Mouse (Mus musculus) kidney, postnatal 0 days (tissue): ENCODE data around the gene Gli3. TPM values are rescaled to one million over a fixed set of nuclear protein-coding genes. Genes with fewer than 3 reads are reported as not detected.
A peak's percentile ranks its signal among the peaks of the same experiment; 100 is the strongest.

Source experiments
- ATAC-seq: fragments of 200-750 bp; cut with Nextera tagmentation; replicated peaks from 2 replicates; pipeline ENCODE4 v1.8.0; 2017; ENCODE audit warnings: low read depth, moderate number of reproducible peaks, moderate TSS enrichment, moderate library complexity; ENCODE audit not compliant: low FRiP score
- DNase-seq: peaks from one replicate; pipeline ENCODE4 v3.0.0-alpha.2; 2016; ENCODE audit warnings: low spot score
- H3K27ac ChIP-seq: fragments of 300-500 bp; sonication (generic); 2 replicates; pipeline ENCODE4 v1.5.1; 2014; ENCODE audit warnings: mild to moderate bottlenecking
- H3K27me3 ChIP-seq: fragments of 300-500 bp; sonication (generic); 2 replicates; pipeline ENCODE4 v1.6.1; 2014; ENCODE audit warnings: low read length, mixed read lengths; ENCODE audit not compliant: insufficient read depth
- H3K36me3 ChIP-seq: fragments of 300-500 bp; sonication (generic); 2 replicates; pipeline ENCODE4 v1.6.1; 2014; ENCODE audit warnings: low read length, mixed read lengths; ENCODE audit not compliant: insufficient read depth
- H3K4me1 ChIP-seq: fragments of 300-500 bp; sonication (generic); replicated peaks from 2 replicates; pipeline ENCODE4 v1.6.1; 2014; ENCODE audit warnings: antibody characterized with exemption, low read length, mixed read lengths; ENCODE audit not compliant: insufficient read depth
- H3K4me2 ChIP-seq: fragments of 300-500 bp; sonication (generic); 2 replicates; pipeline ENCODE4 v1.6.1; 2014; ENCODE audit warnings: mild to moderate bottlenecking, low read length, moderate library complexity, mixed read lengths
- H3K4me3 ChIP-seq: fragments of 300-500 bp; sonication (generic); replicated peaks from 2 replicates; pipeline ENCODE4 v1.5.1; 2014; ENCODE audit warnings: low read depth, low read length
- H3K9ac ChIP-seq: fragments of 300-500 bp; sonication (generic); 2 replicates; pipeline ENCODE4 v1.6.1; 2014; ENCODE audit warnings: low read depth, low read length
- H3K9me3 ChIP-seq: fragments of 300-500 bp; sonication (generic); replicated peaks from 2 replicates; pipeline ENCODE4 v1.6.1; 2016; ENCODE audit warnings: low read length, inconsistent platforms, mixed read lengths
- CTCF ChIP-seq: IDR thresholded peaks from 2 replicates; pipeline ENCODE4 v1.5.1; 2016; ENCODE audit warnings: antibody characterized with exemption, low read depth, mild to moderate bottlenecking, moderate library complexity
- WGBS: fragments of 180-500 bp; shearing (Covaris S2); extraction: QIAGEN DNeasy Blood & Tissue Kit; methylation state at CpG from one replicate; pipeline ENCODE4 v1.1.7; 2014; 5-methylcytosine and 5-hydroxymethylcytosine counted together
- polyA plus RNA-seq: library from polyadenylated mRNA; unstranded; fragments of >200 nt; fragmentation: Nextera tagmentation; extraction: Ambion mirVana; gene quantifications from 2 replicates; pipeline ENCODE4 v1.2.1, GENCODE M21; 2015

Gene Gli3
- polyA plus RNA-seq, 1 experiment from 2014 or later = 7.7 TPM

GRCm38 (mm10) chr13:15537206-15537605 is 74.2 kb downstream of the Gli3 start:
- Histone ChIP-seq H3K9ac (no peak overlapping the region), H3K4me1 (peaks cover 9% of the 10 kb centered on the region; the same call in 1 of the 2 replicates), H3K36me3 (no peaks in the 10 kb centered on the region), H3K9me3 (no peaks in the 10 kb centered on the region), H3K4me2 (peak overlapping the region; percentile 18; the same call in 1 of the 2 replicates), H3K27ac (0 out of 2 replicates have a peak overlapping the region, but pooled peaks have one; percentile 20), H3K27me3 (no peaks in the 10 kb centered on the region), H3K4me3 (no peak overlapping the region)
- ATAC-seq (peak; percentile 83), DNase-seq (peak; percentile 53)
- TF ChIP-seq CTCF = no peak
- WGBS = 34% methylated on average over 5 of the region's 5 CpGs

- peak overlapping the region; percentile 18; the same call in 1 of the 2 replicates for H3K4me2 ChIP-seq
- H3K27me3 ChIP-seq = no peaks in the 10 kb centered on the region
- H3K36me3 ChIP-seq = no peaks in the 10 kb centered on the region
- 0 out of 2 replicates have a peak overlapping the region, but pooled peaks have one; percentile 20 for H3K27ac ChIP-seq
- peaks cover 9% of the 10 kb centered on the region; the same call in 1 of the 2 replicates for H3K4me1 ChIP-seq
- DNase-seq = no peak
- H3K9ac ChIP-seq = no peak overlapping the region
- no peak overlapping the region for H3K4me3 ChIP-seq
- TF ChIP-seq CTCF = no peak
- WGBS = 45% methylated on average over 3 of the region's 3 CpGs
- peak; percentile 87 for ATAC-seq
- no peaks in the 10 kb centered on the region for H3K9me3 ChIP-seq
These were observed 74.6 kb downstream of the Gli3 start for GRCm38 (mm10) chr13:15537611-15538010.

DNA sequence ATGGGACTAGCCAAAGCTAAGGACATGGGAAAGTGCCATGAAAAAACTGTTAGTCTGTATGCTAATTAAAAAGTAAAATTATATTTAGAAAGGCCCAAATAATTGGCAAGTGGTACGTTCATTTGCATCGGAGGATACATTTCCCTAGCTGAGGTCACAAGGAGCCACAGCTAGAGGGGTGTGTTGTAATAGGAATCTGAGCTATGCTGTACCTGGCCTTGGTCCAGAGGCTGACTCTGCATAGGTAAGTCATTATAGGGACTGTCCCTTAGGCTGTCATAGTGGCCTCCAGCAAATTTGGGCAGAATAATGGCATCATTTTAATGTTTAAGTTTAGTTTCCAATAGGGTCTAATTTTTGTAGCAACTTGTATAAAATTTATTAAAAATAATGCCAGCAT is 75.4 kb downstream of the Gli3 start:
- peaks cover 9% of the 10 kb centered on the region; the same call in 1 of the 2 replicates for H3K4me1 ChIP-seq
- H3K9ac ChIP-seq = no peak overlapping the region
- no peaks in the 10 kb centered on the region for H3K9me3 ChIP-seq
- no peak for TF ChIP-seq CTCF
- no peaks in the 10 kb centered on the region for H3K27me3 ChIP-seq
- DNase-seq (no peak), ATAC-seq (no peak)
- no peak overlapping the region for H3K27ac ChIP-seq
- no peak overlapping the region for H3K4me2 ChIP-seq
- 50% methylated on average over 2 of the region's 2 CpGs for WGBS
- H3K4me3 ChIP-seq = no peak overlapping the region
- no peaks in the 10 kb centered on the region for H3K36me3 ChIP-seq

- Histone ChIP-seq H3K9ac (no peak overlapping the region), H3K27me3 (no peaks in the 10 kb centered on the region), H3K4me1 (peaks cover 22% of the 10 kb centered on the region), H3K36me3 (no peaks in the 10 kb centered on the region), H3K4me3 (no peak overlapping the region), H3K4me2 (no peak overlapping the region), H3K9me3 (no peaks in the 10 kb centered on the region), H3K27ac (no peak overlapping the region)
- ATAC-seq = no peak
- no peak for DNase-seq
- WGBS = 37% methylated on average over 5 of the region's 5 CpGs
- TF ChIP-seq CTCF = no peak
These were observed 79.0 kb downstream of the Gli3 start for GRCm38 (mm10) chr13:15542053-15542452.

DNA sequence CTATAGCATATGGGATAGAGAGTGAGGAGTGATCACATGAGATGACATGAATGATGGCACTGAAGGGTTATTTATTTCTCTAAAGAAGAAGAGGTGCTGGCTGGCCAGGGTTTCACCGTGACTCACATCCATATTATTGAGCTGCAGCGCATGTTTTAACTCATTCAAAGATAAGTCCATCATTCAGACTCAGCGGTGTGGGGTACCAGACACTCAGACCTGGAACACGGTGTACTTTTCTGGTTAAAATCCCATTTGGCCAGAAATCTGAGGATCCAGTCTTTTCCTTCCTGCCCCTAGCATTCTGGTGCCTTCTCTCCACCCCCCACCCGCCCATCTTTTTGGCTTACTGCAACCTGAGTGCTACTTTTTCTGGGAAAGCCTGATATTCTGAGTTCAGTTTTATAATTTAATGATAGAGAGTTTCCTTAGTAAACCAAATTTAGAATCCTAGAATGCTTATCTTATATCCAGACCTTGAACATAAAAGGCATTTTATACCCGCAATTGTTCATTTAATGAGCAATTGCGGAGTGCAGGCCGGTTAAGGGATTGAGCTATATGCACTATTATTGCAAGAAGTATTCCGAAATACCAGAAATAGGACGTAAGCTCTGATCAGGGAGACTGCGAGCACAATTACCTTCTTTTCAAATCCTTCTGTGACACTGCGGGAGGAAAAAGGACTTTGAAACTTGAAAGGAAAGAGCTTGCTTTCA is 80.3 kb downstream of the Gli3 start:
- no peak for ATAC-seq
- H3K27ac ChIP-seq = no peak overlapping the region
- H3K4me3 ChIP-seq = no peak overlapping the region
- TF ChIP-seq CTCF = no peak
- no peak overlapping the region for H3K4me2 ChIP-seq
- WGBS = 63% methylated on average over 12 of the region's 12 CpGs
- no peaks in the 10 kb centered on the region for H3K36me3 ChIP-seq
- no peak overlapping the region for H3K9ac ChIP-seq
- DNase-seq = no peak
- peaks cover 13% of the 10 kb centered on the region for H3K4me1 ChIP-seq
- H3K27me3 ChIP-seq = no peaks in the 10 kb centered on the region
- H3K9me3 ChIP-seq = no peaks in the 10 kb centered on the region

DNA sequence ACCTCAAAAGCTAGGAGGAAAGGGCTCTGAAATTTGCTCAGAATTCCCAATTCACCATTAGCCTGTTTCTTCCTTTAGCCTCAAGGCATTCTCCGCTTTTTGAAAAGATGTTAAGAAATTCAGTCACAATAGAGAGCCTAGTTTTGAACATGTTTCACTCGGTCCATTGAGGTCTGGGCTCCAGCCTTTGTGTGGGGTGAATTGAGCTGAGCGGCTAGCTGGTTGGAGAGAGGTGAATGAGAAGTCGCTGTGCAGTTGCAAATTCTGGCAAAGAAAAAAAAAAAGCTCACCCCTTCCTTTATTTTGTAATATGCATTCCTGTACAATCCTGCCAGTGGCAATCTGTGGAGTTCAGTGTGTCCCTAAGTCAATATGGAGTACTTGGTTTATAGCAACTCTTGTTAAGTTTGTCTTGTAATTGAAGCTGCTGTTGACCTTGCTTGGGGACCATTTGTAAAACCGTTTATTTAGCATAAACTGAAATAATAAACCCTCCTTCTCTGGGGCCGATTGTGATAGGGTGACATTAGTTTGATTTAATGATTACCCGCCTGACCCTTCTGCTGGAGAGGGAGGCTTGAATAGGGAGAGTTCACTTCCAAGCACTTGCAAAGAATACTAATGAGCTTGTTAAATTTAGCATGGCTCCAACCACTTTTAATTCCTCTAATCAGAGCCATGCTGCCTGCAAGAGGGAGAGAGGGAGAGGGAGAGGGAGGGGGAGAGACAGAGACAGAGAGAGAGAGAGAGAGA is 81.0 kb downstream of the Gli3 start:
- Histone ChIP-seq H3K9ac (no peak overlapping the region), H3K9me3 (no peaks in the 10 kb centered on the region), H3K27me3 (no peaks in the 10 kb centered on the region), H3K4me2 (no peak overlapping the region), H3K36me3 (no peaks in the 10 kb centered on the region), H3K27ac (no peak overlapping the region), H3K4me1 (peaks cover 13% of the 10 kb centered on the region), H3K4me3 (no peak overlapping the region)
- TF ChIP-seq CTCF = no peak
- WGBS = 25% methylated on average over 7 of the region's 7 CpGs
- peak; percentile 76 for DNase-seq
- no peak; the same call in 1 of the 2 replicates for ATAC-seq
